Mouse (Mus musculus): ENCODE data around the gene Dync1i1. TPM values are rescaled to one million over a fixed set of nuclear protein-coding genes. Genes with fewer than 3 reads are reported as not detected.

Gene Dync1i1
- polyA plus RNA-seq, 1 experiment from 2014 or later, result 0.13 TPM

DNA sequence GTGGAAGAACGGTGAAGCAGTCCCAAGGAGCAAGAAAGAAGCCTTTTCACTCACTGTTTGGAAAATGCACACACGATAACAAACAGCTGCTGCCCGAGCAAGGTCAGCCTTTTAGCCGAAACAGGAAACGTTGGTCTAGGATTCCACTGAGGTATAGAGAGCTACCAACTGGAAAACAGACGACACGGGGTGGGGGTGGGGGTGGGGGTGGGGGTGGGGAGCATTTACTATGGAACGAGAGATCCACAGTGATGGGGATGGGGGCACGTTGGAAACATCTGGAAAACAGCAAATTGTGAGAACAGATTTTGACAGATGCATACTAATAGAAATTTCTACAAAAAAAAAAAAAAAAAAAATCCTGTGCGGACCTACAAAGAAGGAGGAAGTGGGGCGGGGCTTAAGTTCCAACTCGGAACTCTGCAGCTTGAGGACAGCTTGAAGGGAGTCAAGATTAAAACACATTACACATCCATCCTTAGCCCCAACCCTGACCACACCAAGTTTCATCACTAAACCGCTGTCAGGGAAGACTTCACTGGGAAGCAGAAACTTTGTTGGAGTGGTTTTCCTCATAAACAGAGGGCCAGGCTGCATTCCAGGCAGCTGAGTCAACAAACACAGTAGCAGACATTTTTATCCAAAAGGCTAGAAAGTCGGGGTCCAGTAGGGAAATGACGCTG, 251.9 kb downstream of the Dync1i1 start:
- ATAC-seq (no peak), DNase-seq (no peak)
- H3K9me3 ChIP-seq (ENCODE audit: low read length), result no peaks in the 10 kb centered on the region
- no peak overlapping the region for H3K4me2 ChIP-seq (ENCODE audit: low read depth, low read length)
- H3K4me3 ChIP-seq (ENCODE audit: low read depth, low read length), result no peak overlapping the region
- H3K4me1 ChIP-seq (ENCODE audit: insufficient read depth), result no peaks in the 10 kb centered on the region
- no peak overlapping the region for H3K27ac ChIP-seq (ENCODE audit: low read depth)
- no peaks in the 10 kb centered on the region for H3K36me3 ChIP-seq (replicated peaks; ENCODE audit: insufficient read depth, low read length)
- 42% methylated on average over 15 of the region's 15 CpGs for WGBS (ENCODE audit: insufficient replicate concordance)
- no peak for TF ChIP-seq EP300 (IDR thresholded peaks at IDR 0.05; ENCODE audit: low read depth)
- TF ChIP-seq CTCF (IDR thresholded peaks at IDR 0.05; ENCODE audit: low read depth), result no peak
- H3K27me3 ChIP-seq (ENCODE audit: insufficient read depth, low read length), result no peaks in the 10 kb centered on the region
- no peak overlapping the region for H3K9ac ChIP-seq (replicated peaks)

DNA sequence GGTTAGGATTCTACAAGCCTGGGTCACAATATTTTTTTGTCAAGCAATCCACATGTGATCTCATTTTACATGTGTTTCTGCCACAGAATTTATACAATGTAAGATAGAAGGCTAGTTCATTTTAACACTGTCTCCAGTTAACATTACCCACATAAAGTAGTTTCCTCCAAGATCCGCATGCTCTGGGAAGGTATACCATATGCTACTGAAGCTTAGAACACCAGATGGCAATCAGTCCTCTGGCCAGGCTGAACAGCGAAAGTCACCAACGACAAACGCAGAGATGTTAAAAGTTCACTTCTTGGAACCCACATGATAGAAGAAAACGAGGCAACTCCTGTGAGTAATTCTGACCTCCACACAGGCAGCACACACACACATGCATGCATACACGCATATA, 265.8 kb downstream of the Dync1i1 start:
- DNase-seq (no peak), ATAC-seq (no peak)
- H3K4me3 ChIP-seq (ENCODE audit: low read depth, low read length), result no peak overlapping the region
- H3K9ac ChIP-seq (replicated peaks), result no peak overlapping the region
- no peaks in the 10 kb centered on the region for H3K4me1 ChIP-seq (ENCODE audit: insufficient read depth)
- H3K4me2 ChIP-seq (ENCODE audit: low read depth, low read length), result no peak overlapping the region
- H3K27ac ChIP-seq (ENCODE audit: low read depth), result no peak overlapping the region
- H3K9me3 ChIP-seq (ENCODE audit: low read length), result no peaks in the 10 kb centered on the region
- H3K36me3 ChIP-seq (replicated peaks; ENCODE audit: insufficient read depth, low read length), result no peaks in the 10 kb centered on the region
- 72% methylated on average over 6 of the region's 6 CpGs for WGBS (ENCODE audit: insufficient replicate concordance)
- no peak for TF ChIP-seq CTCF (IDR thresholded peaks at IDR 0.05; ENCODE audit: low read depth)
- TF ChIP-seq EP300 (IDR thresholded peaks at IDR 0.05; ENCODE audit: low read depth), result no peak
- H3K27me3 ChIP-seq (ENCODE audit: insufficient read depth, low read length), result no peaks in the 10 kb centered on the region

DNA sequence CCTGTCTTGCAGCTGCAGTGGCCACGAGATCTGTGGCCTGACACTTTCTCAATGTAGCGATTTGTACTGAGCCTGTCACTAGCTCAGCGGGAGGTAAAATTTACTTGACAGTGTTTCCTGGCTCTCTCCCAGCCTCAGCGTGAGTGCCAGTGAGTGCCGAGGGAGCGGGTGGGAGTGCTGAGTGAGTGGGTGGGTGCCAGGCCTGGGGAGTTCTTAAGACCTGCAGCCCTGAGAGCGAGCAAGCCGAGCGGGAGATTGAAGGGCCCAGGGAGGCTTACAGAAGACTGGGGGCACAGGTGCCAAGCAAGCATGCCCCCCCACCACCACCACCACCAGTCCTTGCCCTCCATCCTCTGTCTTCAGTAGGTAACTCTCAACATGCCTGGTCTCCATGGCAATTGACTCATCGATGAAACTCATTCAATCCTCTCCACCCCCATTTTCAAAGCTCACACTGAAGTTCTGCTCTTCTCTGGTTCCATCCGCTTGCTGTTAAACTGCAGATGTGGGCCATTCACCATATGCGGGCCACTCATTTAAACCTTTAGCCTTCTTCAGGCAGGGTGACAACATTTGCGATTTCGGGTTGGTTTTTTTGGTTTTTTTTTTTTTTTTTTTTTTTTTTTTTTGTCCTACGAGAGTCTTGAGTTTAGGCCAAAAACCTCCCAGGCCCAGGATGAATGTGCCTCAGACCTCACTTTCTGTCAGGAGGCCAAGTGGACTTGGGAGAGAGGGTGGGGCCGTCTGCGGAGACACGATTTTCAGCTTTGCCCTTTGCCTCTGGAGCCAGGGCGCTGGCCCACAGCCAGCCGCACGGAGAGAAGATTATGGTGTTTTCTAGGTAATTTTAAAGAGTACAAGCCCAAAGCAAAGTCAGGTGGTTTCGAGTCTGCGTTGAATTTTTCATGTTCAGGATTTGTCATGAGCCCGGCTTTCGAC, 266.6 kb downstream of the Dync1i1 start:
- TF ChIP-seq EP300 (IDR thresholded peaks at IDR 0.05; ENCODE audit: low read depth) (no peak), CTCF (IDR thresholded peaks at IDR 0.05; ENCODE audit: low read depth) (no peak)
- WGBS (ENCODE audit: insufficient replicate concordance), result 66% methylated on average over 25 of the region's 25 CpGs
- DNase-seq, result no peak
- H3K36me3 ChIP-seq (replicated peaks; ENCODE audit: insufficient read depth, low read length), result no peaks in the 10 kb centered on the region
- ATAC-seq, result no peak
- no peaks in the 10 kb centered on the region for H3K4me1 ChIP-seq (ENCODE audit: insufficient read depth)
- no peaks in the 10 kb centered on the region for H3K27me3 ChIP-seq (ENCODE audit: insufficient read depth, low read length)
- H3K9ac ChIP-seq (replicated peaks), result no peak overlapping the region
- H3K9me3 ChIP-seq (ENCODE audit: low read length), result no peaks in the 10 kb centered on the region
- no peak overlapping the region for H3K27ac ChIP-seq (ENCODE audit: low read depth)
- no peak overlapping the region for H3K4me2 ChIP-seq (ENCODE audit: low read depth, low read length)
- H3K4me3 ChIP-seq (ENCODE audit: low read depth, low read length), result no peak overlapping the region

DNA sequence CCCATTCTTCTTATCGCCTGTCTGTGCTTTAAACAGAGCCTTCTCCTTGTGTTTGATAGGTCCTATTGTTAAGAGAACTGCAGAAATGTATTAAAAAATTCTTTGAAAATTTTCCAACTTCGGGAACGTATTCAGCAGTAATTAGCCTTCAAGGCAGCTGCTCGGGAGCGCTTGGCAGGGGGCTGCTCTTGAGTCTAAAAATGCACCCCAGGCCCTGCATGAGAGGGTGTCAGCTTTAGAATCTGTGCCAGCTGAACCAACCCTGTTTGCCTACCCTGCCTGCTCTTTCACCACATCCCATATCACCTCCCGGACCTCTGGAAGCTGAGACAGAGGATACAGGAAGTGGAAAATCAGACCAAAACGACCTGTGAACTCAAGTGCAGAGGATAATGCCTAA, 267.6 kb downstream of the Dync1i1 start:
- no peak for TF ChIP-seq CTCF (IDR thresholded peaks at IDR 0.05; ENCODE audit: low read depth)
- no peak for TF ChIP-seq EP300 (IDR thresholded peaks at IDR 0.05; ENCODE audit: low read depth)
- ATAC-seq, result no peak
- no peaks in the 10 kb centered on the region for H3K27me3 ChIP-seq (ENCODE audit: insufficient read depth, low read length)
- no peak for DNase-seq
- no peak overlapping the region for H3K4me3 ChIP-seq (ENCODE audit: low read depth, low read length)
- no peaks in the 10 kb centered on the region for H3K4me1 ChIP-seq (ENCODE audit: insufficient read depth)
- no peaks in the 10 kb centered on the region for H3K36me3 ChIP-seq (replicated peaks; ENCODE audit: insufficient read depth, low read length)
- WGBS (ENCODE audit: insufficient replicate concordance), result 57% methylated on average over 7 of the region's 7 CpGs
- H3K9ac ChIP-seq (replicated peaks), result no peak overlapping the region
- no peaks in the 10 kb centered on the region for H3K9me3 ChIP-seq (ENCODE audit: low read length)
- no peak overlapping the region for H3K4me2 ChIP-seq (ENCODE audit: low read depth, low read length)
- H3K27ac ChIP-seq (ENCODE audit: low read depth), result no peak overlapping the region

DNA sequence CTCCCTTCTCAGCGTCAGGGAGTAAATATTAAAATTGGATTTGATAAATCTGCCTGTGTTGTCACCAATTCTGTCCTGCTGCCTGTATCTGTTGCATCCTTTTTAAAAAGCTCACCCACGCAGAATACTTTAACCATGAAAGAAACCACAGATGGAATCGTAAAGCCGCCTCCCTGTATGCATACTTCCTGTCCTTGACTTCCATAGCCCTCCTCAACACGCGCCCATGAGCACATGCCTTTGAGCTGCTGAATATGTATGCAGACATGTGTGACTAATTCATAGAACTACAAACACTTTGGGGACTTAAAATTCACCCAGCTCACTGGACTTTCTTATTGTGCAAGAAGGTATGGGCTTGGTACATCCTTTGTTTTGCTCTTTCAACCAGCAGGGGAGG, 272.1 kb downstream of the Dync1i1 start:
- ATAC-seq (no peak), DNase-seq (no peak)
- TF ChIP-seq EP300 (IDR thresholded peaks at IDR 0.05; ENCODE audit: low read depth), result no peak
- TF ChIP-seq CTCF (IDR thresholded peaks at IDR 0.05; ENCODE audit: low read depth), result no peak
- H3K9me3 ChIP-seq (ENCODE audit: low read length), result no peaks in the 10 kb centered on the region
- H3K9ac ChIP-seq (replicated peaks), result no peak overlapping the region
- no peak overlapping the region for H3K4me2 ChIP-seq (ENCODE audit: low read depth, low read length)
- H3K4me1 ChIP-seq (ENCODE audit: insufficient read depth), result no peaks in the 10 kb centered on the region
- H3K4me3 ChIP-seq (ENCODE audit: low read depth, low read length), result no peak overlapping the region
- H3K36me3 ChIP-seq (replicated peaks; ENCODE audit: insufficient read depth, low read length), result no peaks in the 10 kb centered on the region
- no peaks in the 10 kb centered on the region for H3K27me3 ChIP-seq (ENCODE audit: insufficient read depth, low read length)
- WGBS (ENCODE audit: insufficient replicate concordance), result 45% methylated on average over 6 of the region's 6 CpGs
- no peak overlapping the region for H3K27ac ChIP-seq (ENCODE audit: low read depth)

DNA sequence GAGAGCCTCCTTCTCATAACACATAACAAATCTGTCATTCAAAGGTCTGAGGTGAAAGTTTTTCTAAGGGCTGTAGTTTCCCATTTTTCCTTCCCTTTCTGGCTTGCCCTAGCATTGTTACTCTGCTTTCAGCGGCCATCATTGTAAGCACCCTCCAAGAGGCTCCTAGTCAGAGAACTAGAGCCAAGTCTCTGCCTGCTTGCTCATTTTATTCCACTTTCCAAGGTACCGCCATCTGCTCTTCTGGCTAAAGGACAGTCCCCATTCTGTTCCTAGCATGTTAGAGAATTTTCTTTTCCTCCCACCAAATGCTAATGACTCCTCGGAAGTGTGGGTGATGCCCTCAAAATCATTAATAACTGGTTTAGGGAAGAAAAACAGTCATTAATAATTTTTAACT, 276.6 kb downstream of the Dync1i1 start:
- DNase-seq (no peak), ATAC-seq (no peak)
- no peaks in the 10 kb centered on the region for H3K36me3 ChIP-seq (replicated peaks; ENCODE audit: insufficient read depth, low read length)
- H3K4me2 ChIP-seq (ENCODE audit: low read depth, low read length), result no peak overlapping the region
- WGBS (ENCODE audit: insufficient replicate concordance), result 79% methylated on average over 3 of the region's 3 CpGs
- no peak overlapping the region for H3K27ac ChIP-seq (ENCODE audit: low read depth)
- H3K4me1 ChIP-seq (ENCODE audit: insufficient read depth), result no peaks in the 10 kb centered on the region
- TF ChIP-seq CTCF (IDR thresholded peaks at IDR 0.05; ENCODE audit: low read depth) (no peak), EP300 (IDR thresholded peaks at IDR 0.05; ENCODE audit: low read depth) (no peak)
- H3K27me3 ChIP-seq (ENCODE audit: insufficient read depth, low read length), result no peaks in the 10 kb centered on the region
- H3K9me3 ChIP-seq (ENCODE audit: low read length), result no peaks in the 10 kb centered on the region
- H3K9ac ChIP-seq (replicated peaks), result no peak overlapping the region
- H3K4me3 ChIP-seq (ENCODE audit: low read depth, low read length), result no peak overlapping the region

Measured in liver, postnatal 0 days (tissue).